Mouse (Mus musculus) ZHBTc4 (cell line): ENCODE results near the gene Ap2a1.
"Not testable (repeated sequence)": the region's sequence is repeated elsewhere in the genome, so short reads cannot be mapped to it uniquely, and the experiment has no call there.

Experiments
- DNase-seq: peaks from one replicate; pipeline ENCODE4 v3.0.0-alpha.2; 2011; ENCODE audit warnings: low read depth, low spot score

The Ap2a1 gene

DNA sequence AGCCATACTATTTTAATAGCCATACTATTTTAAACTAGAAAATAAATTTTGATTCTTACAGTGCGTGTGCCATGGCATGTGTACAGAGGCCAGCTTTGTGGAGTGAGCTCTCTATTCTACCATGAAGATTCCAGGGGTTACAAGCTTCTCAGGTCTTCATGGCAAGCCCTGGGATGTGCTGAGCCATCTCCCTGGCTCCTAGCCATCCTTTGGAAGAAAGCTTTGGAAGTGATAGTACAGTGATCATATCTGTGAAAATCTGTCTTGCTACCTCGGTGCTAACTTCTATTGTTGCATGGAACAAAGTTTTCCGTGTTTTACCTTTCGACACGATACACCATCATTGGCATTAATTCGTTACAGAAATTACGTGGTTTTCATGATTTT, 34.1 kb downstream of the Ap2a1 start:
- DNase-seq: no peak

- DNase-seq: no peak
Observed at GRCm38 (mm10) chr7:44894175-44894574, 35.1 kb downstream of the Ap2a1 start.

- no peak for DNase-seq
Observed at GRCm38 (mm10) chr7:44893197-44893596, 36.1 kb downstream of the Ap2a1 start.

- peak; percentile 94 for DNase-seq
Observed at GRCm38 (mm10) chr7:44892276-44892921, 36.9 kb downstream of the Ap2a1 start, which contains the start of gene Med25. Gene Med25 (minus strand): TSS chr7:44892712.

DNA sequence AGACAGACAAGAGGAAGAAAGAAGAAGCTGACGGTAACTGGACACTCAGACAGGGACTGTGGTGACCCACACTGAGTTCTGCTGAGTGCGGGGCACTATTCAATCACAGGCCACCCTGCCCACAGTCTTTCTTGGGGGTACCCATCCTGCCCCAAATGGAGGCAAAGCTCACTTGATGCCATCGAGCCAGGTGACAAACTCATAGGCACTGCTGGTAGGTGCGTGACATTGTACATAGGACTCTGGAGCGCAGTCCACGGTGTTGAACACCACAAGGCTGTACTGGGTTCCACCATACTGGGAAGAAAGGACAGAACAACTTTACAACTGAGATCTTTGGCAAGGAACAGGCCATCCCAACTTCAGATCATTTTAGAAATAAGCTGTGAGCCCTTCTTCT, 37.7 kb downstream of the Ap2a1 start:
- no peak for DNase-seq

DNA sequence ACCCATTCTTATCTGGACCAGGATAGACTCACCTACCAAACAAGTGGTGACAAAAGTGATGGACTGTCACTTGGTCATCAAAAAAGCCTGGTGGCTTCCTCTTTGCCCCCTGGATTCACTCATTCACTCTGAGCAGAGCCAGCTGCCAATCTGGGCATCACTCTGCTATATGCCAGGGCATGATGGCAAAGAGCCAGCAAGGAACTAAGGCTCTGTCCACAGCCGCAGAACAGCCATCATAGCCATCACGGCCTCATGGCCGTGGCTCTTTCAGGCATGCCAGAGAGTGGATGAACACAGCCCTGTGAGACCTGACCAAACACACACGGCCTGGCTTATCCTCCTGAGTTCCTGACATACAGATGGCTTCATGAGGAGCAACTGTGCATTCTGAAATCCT, 38.6 kb downstream of the Ap2a1 start:
- no peak for DNase-seq

GRCm38 (mm10) chr7:44890180-44890579, 39.1 kb downstream of the Ap2a1 start:
- DNase-seq: no peak

- no peak for DNase-seq
Observed at GRCm38 (mm10) chr7:44888256-44889105, 40.8 kb downstream of the Ap2a1 start.

- no peak for DNase-seq
Observed at GRCm38 (mm10) chr7:44886964-44887363, 42.3 kb downstream of the Ap2a1 start.

DNA sequence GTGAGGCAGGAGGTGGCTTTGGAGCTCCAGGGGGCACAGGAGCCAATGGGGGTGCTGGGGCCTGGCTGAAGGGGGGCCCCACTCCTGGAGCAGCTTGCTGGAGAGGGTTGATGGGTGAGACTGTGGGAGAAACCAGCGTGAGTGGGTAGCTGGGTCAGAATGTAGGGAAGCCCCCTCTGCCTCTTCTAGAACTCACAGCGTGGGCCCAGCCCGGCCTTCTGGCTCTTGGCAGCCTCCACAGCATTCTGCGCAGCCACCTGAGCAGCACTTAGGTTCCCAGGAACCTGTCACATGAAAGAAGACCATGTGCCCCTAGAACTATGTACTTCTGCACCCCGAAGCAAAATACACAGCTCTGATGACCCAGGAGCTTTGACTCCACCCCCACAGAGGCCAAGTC, 44.7 kb downstream of the Ap2a1 start:
- DNase-seq: no peak

DNA sequence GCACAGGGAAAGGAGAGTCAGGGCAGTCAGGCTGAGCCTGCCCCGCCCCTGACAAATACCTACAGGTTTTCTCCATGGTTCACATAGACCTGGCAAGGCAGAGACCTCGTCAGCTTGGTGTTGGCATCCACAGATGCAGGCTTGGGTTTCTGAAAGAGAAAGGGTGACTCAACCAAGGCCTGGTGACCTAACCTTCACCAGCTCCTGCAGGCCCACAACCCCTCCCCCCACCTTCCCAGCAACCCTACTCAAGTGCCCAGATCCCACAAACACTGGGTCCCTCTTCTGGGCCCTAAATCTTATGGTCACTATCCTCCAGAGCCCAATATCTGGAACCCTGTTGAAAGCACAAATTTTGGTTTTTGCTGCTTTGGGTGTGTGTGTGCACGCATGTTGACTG, 46.3 kb downstream of the Ap2a1 start:
- DNase-seq: no peak

GRCm38 (mm10) chr7:44877833-44878232, 51.5 kb downstream of the Ap2a1 start:
- no peak for DNase-seq

- not testable (repeated sequence) for DNase-seq
Observed at GRCm38 (mm10) chr7:44871774-44872173, 57.5 kb downstream of the Ap2a1 start.

DNA sequence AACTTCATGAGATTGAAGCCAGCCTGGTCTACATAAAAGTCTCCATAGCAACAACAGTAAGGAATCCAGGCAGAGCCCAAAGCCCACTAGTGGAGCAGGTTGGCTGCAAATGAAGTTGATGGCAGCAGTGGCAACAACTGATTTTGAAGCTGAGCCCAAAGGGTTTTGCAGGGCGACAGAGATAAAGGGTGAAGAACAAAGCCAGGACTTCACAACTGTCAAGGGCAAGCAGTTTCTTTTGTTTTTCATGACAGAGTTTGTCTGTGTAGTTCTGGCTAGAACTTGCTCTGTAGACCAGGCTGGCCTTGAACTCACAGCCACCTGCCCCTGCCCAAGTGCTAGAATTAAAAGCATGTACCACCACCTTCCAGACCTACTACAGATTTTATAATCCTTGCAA, 58.1 kb downstream of the Ap2a1 start:
- DNase-seq: peak; percentile 72

DNA sequence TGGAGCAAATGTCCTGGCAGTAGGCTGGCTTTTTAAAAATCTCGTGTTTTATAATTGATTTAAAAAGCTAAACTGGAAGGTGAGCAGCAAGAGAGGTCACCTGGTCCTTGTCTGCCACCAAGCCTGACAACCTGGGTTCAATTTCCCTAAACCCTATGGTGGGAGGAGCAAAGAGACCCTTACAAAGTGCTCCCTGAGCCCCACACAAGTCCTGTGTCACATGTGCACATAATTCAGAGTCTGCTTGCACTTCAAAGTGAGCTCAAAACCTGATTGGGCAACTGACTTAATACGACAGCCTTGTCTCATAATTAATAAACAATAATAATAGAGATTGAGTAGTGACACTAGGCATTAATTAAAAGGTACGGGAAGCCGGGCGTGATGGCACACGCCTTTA, 58.7 kb downstream of the Ap2a1 start:
- no peak for DNase-seq

DNA sequence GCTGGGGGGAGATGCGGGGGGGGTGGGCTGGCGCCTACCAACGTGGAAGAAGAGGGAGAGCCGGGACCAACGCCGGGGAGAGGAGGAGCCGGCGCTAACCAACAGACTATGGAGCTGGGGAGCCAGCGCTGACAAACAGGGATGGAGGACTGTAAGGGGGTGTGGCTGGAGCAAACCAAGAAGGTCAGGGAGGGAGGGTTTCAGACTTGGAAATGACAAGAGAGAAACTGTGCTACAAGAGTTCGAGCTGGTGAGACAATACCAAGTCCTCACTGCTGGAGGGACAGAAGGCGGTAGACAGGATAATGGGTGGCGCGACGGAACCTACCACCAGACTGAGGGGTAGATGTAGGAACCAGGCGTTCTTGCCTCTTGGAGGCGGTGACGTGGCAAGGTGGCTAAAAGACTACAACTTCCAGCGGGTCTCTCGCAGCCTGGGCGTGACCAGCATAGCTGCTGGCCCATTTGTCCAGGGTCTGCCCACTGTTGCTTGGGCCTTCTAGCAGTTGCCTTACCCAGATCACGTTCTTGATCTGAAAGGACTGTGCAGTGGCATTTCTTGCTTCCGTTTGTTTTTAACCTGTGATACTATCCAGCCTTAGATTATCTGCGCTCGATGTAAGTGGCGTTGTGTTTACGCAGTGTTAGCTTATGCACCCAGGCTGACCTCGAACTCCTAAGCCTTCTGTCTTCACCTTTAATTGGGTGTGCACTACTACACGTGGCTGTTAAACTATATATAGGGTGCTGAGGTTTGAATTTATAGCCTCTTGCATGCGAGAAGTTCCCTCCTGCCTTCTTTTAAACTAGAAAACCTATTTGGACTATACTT, 59.4 kb downstream of the Ap2a1 start, which contains the start of gene Ptov1:
Ptov1 (minus strand) TSS at position 92 of the 832 bp plus-strand sequence.
- DNase-seq: peak; percentile 98

GRCm38 (mm10) chr7:44868919-44869696, 60.2 kb downstream of the Ap2a1 start:
- peak; percentile 74 for DNase-seq

GRCm38 (mm10) chr7:44868465-44868864, 60.8 kb downstream of the Ap2a1 start:
- DNase-seq: no peak

DNA sequence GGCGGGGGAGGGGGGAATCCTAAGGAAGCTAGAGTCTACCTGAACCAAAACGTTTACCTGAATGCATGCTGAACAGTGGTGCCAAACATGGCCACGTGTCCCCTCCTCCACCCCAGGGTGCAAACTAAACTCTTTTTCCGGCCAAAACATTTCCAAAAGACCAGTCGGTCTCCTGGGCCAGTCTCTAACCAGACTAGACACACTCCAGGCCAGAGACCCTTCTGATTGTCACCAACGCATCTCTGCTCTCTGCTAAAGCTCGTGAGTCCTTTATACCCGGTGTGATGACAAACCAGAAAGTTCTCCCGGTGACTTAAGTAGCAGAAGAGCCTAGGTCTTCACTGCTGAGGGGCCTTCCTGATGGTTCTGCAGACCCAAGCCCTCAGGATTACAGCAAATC, 61.5 kb downstream of the Ap2a1 start:
- DNase-seq: no peak

- no peak for DNase-seq
Observed at GRCm38 (mm10) chr7:44867010-44867702, 62.1 kb downstream of the Ap2a1 start.
